Mouse (Mus musculus) limb, embryonic 15.5 days (tissue): ENCODE measurements at regions not wholly inside any gene's neighbourhood (a gene's known extent, or its start where the extent isn't known, plus 50 kb on each side); places are given as distances from the start of the nearest gene placed in this dataset.

Experiments
- ATAC-seq: fragments of 200-750 bp; cut with Nextera tagmentation; 2 replicates; pipeline ENCODE4 v1.8.0; 2017; ENCODE audit warnings: low read depth, moderate TSS enrichment; ENCODE audit not compliant: insufficient number of reproducible peaks, low FRiP score, low TSS enrichment
- H3K27ac ChIP-seq: fragments of 300-500 bp; sonication (generic); 2 replicates; pipeline ENCODE4 v1.5.1; 2015; ENCODE audit warnings: moderate library complexity, mild to moderate bottlenecking, inconsistent platforms
- H3K27me3 ChIP-seq: fragments of 300-500 bp; sonication (generic); 2 replicates; pipeline ENCODE4 v1.6.1; 2015; ENCODE audit warnings: inconsistent platforms
- H3K36me3 ChIP-seq: fragments of 300-500 bp; sonication (generic); 2 replicates; pipeline ENCODE4 v1.6.1; 2015; ENCODE audit warnings: inconsistent platforms
- H3K4me1 ChIP-seq: fragments of 300-500 bp; sonication (generic); 2 replicates; pipeline ENCODE4 v1.6.1; 2015; ENCODE audit warnings: inconsistent platforms
- H3K4me2 ChIP-seq: fragments of 300-500 bp; sonication (generic); 2 replicates; pipeline ENCODE4 v1.6.1; 2015; ENCODE audit warnings: mild to moderate bottlenecking, inconsistent platforms
- H3K4me3 ChIP-seq: fragments of 300-500 bp; sonication (generic); 2 replicates; pipeline ENCODE4 v1.5.1; 2015; ENCODE audit warnings: mild to moderate bottlenecking, inconsistent platforms
- H3K9ac ChIP-seq: fragments of 300-500 bp; sonication (generic); 2 replicates; pipeline ENCODE4 v1.6.1; 2015; ENCODE audit warnings: inconsistent platforms
- H3K9me3 ChIP-seq: fragments of 300-500 bp; sonication (generic); 2 replicates; pipeline ENCODE4 v1.6.1; 2016; ENCODE audit warnings: inconsistent platforms
- WGBS: fragments of 180-500 bp; shearing (Covaris S2); methylation state at CpG from one replicate; pipeline ENCODE4 v1.1.7; 2015; 5-methylcytosine and 5-hydroxymethylcytosine counted together

DNA sequence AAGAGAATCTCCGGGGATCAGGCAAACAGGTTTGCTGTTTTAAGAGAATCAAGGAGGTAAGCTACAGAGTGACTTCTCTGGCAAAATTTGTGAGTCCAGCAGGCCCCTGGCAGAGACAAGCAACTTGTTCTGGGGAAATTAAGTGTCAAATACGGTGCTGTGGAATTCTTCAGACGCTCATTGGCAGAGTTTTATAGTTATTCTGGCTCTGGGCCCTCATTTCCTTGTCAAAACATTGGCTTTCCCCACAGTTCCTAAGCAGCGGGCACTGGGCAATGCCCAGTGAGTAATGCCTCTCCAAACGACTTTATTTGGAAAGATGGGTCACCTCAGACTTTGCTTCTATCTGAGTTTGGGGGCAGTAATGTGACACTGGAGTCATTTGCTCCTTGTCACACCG, 180.1 kb upstream of the Vstm2b start:
- Histone ChIP-seq H3K27me3 (no peaks in the 10 kb centered on the region), H3K9ac (no peak overlapping the region), H3K9me3 (no peaks in the 10 kb centered on the region), H3K27ac (0 out of 2 replicates have a peak overlapping the region, but pooled peaks have one; percentile 11), H3K36me3 (no peaks in the 10 kb centered on the region), H3K4me1 (no peaks in the 10 kb centered on the region), H3K4me2 (no peak overlapping the region), H3K4me3 (no peak overlapping the region)
- 30% methylated on average over 6 of the region's 6 CpGs for WGBS
- ATAC-seq, result no peak

DNA sequence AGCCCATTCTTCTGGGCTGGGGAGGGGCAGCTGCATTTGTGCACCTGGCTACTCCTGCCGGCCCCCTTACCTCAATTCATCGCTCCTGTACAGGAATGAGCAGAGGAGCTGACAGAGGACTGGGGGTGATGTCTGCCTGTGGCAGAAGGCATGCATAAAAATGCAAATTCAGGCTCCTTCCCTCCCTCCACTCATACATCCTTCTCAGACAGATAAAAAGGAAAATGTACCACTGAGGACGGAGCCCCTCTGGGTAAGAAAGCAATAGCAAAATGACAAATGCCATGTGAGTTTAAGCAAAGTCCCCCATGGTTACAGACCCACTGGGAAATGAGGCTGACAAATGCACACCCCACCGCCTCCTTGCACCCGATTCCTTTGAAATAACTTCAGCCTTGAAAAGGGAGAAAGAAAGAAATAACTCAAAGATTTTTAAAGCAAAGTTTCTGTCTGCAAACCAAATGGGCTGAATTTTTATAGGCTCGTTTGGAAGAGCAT, 161.1 kb upstream of the Vstm2b start:
- no peaks in the 10 kb centered on the region for H3K9me3 ChIP-seq
- H3K4me2 ChIP-seq, result no peak overlapping the region
- H3K4me1 ChIP-seq, result no peaks in the 10 kb centered on the region
- no peaks in the 10 kb centered on the region for H3K36me3 ChIP-seq
- H3K9ac ChIP-seq, result no peak overlapping the region
- no peaks in the 10 kb centered on the region for H3K27me3 ChIP-seq
- no peak overlapping the region for H3K4me3 ChIP-seq
- ATAC-seq, result no peak
- H3K27ac ChIP-seq, result no peak overlapping the region
- 55% methylated on average over 6 of the region's 6 CpGs for WGBS

DNA sequence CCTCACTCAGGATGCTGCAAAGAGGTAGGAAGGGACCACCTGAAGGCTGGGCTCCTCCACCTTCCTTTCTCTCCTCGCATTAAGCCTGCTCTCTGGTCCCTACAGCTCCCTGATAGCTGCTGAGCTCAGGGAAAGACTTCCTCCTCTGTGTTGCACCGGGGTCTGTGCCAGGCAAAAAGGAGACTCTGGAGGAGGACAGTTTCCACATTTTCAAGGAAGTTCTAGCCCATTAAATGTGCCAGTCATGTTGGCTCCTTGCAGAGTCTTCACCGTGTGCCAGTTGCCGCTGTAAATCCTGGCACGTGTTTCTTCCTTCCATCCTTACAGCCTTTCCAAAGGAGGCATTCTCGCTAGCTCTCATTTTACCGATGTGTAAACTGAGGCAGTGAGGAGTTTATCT, 160.6 kb upstream of the Vstm2b start:
- Histone ChIP-seq H3K27ac (no peak overlapping the region), H3K4me2 (no peak overlapping the region), H3K9ac (no peak overlapping the region), H3K9me3 (no peaks in the 10 kb centered on the region), H3K27me3 (no peaks in the 10 kb centered on the region), H3K4me3 (no peak overlapping the region), H3K36me3 (no peaks in the 10 kb centered on the region), H3K4me1 (no peaks in the 10 kb centered on the region)
- 65% methylated on average over 7 of the region's 7 CpGs for WGBS
- no peak for ATAC-seq

DNA sequence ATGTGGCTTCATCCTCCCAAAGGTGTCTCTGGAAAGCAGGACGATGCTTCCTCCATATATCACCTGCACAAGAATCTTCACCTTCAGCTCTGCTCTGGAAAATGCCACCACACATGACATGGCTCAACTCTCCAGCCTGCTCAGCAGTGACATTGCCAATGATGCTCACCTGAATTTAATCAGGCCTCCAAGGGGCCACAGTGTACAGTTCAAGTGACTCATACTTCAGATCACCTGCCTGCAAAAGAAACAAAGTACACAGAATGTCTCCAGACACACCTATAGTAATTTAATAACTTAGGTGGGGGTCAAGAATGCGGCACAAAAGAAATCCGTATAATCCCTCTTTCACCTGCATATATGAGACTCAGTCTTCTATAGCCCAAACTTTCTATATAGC, 160.0 kb upstream of the Vstm2b start:
- no peaks in the 10 kb centered on the region for H3K9me3 ChIP-seq
- H3K27ac ChIP-seq, result no peak overlapping the region
- no peak overlapping the region for H3K4me2 ChIP-seq
- H3K4me1 ChIP-seq, result no peaks in the 10 kb centered on the region
- no peaks in the 10 kb centered on the region for H3K36me3 ChIP-seq
- H3K9ac ChIP-seq, result no peak overlapping the region
- no peak for ATAC-seq
- WGBS, result 88% methylated on average over 3 of the region's 3 CpGs
- H3K27me3 ChIP-seq, result no peaks in the 10 kb centered on the region
- no peak overlapping the region for H3K4me3 ChIP-seq

DNA sequence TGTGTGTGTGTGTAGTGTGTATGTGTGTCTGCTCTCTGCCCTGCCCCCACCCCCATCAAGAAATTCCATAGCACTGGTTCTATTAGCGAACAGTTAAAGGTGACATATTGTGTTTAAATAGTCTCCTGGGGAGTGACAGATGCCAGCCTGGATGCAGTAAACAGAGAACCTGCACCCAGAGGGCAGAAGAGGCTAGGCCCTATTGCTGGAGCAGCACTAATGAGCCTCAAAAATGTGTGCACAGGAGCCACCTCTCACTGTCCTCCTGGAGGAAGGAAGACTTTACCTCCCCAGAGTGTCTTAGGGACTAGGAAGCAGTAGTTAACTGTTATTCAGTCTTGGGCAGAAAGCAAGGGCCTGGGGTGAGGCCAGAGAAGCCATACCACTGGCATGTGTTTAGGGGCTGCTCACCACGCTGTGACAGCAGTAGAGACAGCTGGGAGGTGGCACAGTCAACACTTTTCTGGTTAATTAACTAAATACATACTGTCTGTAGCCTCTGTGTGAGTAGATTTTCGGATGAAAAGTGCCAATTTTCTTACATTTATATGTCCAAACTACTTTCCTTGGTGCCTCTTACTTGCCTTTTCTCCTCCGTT, 155.5 kb upstream of the Vstm2b start:
- Histone ChIP-seq H3K27me3 (no peaks in the 10 kb centered on the region), H3K36me3 (no peaks in the 10 kb centered on the region), H3K9ac (no peak overlapping the region), H3K4me1 (no peaks in the 10 kb centered on the region), H3K4me2 (no peak overlapping the region), H3K9me3 (no peaks in the 10 kb centered on the region), H3K27ac (no peak overlapping the region), H3K4me3 (no peak overlapping the region)
- ATAC-seq, result no peak
- WGBS, result 46% methylated on average over 4 of the region's 4 CpGs

DNA sequence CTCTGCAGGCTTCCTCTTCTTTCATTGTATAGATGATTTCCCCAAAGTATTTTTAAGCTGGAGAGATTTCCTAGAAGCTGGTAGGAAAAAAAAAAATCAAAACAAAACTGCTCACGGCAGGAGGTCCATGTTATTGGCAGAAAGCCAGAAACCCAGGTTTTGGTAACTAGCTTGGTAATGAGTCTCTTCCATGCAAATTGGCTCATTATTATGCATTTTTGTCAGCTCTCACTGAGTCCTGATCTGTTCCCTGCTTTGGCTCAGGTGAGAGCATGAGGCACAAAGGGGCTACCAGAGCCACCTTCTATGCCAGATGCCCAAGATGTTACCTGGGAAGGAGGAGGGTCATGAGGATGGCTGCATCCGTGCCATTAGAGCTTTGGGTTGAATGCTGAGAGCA, 146.3 kb upstream of the Vstm2b start:
- H3K4me2 ChIP-seq, result no peak overlapping the region
- H3K4me1 ChIP-seq, result no peaks in the 10 kb centered on the region
- no peaks in the 10 kb centered on the region for H3K36me3 ChIP-seq
- H3K4me3 ChIP-seq, result no peak overlapping the region
- H3K9me3 ChIP-seq, result no peaks in the 10 kb centered on the region
- H3K27ac ChIP-seq, result no peak overlapping the region
- no peak overlapping the region for H3K9ac ChIP-seq
- ATAC-seq, result no peak
- H3K27me3 ChIP-seq, result no peaks in the 10 kb centered on the region
- WGBS, result 34% methylated on average over 2 of the region's 2 CpGs

DNA sequence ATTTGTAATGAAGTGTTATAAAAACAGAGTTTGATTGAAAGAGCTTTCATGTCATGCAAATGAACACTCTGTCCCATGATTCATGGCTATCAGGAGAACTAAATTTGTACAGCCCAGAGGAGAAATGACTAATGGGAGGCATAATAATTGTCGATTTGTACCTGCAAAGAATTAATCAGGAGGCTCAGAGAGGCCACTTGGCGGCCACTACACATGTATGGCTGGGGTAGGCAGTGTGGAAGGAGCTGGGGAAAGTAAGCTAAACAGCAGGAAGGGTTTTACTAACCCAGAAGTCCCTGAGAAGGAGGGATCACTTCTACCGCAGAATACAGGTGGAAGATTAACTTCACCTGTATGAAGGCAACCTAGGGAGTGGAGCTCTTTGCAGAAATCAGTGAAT, 145.9 kb upstream of the Vstm2b start:
- H3K4me2 ChIP-seq, result no peak overlapping the region
- no peak for ATAC-seq
- H3K4me3 ChIP-seq, result no peak overlapping the region
- H3K27me3 ChIP-seq, result no peaks in the 10 kb centered on the region
- no peaks in the 10 kb centered on the region for H3K36me3 ChIP-seq
- no peaks in the 10 kb centered on the region for H3K9me3 ChIP-seq
- H3K27ac ChIP-seq, result no peak overlapping the region
- no peaks in the 10 kb centered on the region for H3K4me1 ChIP-seq
- H3K9ac ChIP-seq, result no peak overlapping the region
- WGBS, result 52% methylated on average over 3 of the region's 3 CpGs

DNA sequence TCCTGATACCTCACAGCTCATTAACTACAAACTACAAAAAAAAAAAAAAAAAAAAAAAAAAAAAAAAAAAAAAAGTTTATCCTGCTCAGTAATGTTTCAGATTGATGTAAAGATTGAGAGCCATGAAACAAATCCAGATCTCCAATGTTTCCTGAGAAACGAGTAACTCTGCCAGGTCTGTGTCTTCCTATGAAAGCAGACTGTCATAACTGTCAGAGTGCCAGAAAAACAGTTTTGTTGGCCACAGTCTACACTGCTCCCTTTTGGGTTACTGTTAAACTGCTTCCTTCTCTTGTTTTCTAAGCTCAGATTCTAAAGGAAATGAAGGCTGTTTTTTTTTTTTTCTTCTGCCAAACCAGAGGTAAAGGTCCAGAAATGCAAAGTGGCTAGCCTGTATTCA, 144.6 kb upstream of the Vstm2b start:
- H3K9ac ChIP-seq, result no peak overlapping the region
- no peak overlapping the region for H3K4me2 ChIP-seq
- H3K27ac ChIP-seq, result no peak overlapping the region
- H3K4me3 ChIP-seq, result no peak overlapping the region
- 38% methylated on average over 1 of the region's 1 CpGs for WGBS
- H3K9me3 ChIP-seq, result no peaks in the 10 kb centered on the region
- H3K27me3 ChIP-seq, result no peaks in the 10 kb centered on the region
- H3K4me1 ChIP-seq, result no peaks in the 10 kb centered on the region
- H3K36me3 ChIP-seq, result no peaks in the 10 kb centered on the region
- no peak for ATAC-seq

DNA sequence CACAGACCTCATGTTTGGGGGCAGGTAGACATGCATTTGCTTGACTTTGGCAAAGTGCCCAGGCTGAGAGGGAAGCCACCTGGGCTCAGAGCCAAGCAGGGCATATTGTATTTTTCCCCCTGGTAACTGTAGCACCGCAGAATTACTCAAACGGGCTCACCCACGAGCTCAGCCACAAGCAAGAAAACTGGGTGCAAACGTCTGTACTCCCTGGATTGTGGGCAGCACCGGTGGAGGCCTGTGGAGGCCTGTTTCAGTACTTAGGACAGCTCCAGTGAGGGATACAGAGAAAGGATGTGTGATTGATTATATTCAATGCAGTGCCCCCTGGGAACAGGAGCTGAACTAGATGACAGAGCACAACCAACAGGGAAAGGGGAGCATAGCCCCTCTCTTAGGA, 135.6 kb upstream of the Vstm2b start:
- 11% methylated on average over 5 of the region's 5 CpGs for WGBS
- Histone ChIP-seq H3K9ac (no peak overlapping the region), H3K4me2 (no peak overlapping the region), H3K9me3 (no peaks in the 10 kb centered on the region), H3K4me3 (no peak overlapping the region), H3K27me3 (no peaks in the 10 kb centered on the region), H3K36me3 (no peaks in the 10 kb centered on the region), H3K4me1 (no peaks in the 10 kb centered on the region), H3K27ac (no peak overlapping the region)
- 0 out of 2 replicates have a peak, but pooled peaks have one; percentile 58 for ATAC-seq

DNA sequence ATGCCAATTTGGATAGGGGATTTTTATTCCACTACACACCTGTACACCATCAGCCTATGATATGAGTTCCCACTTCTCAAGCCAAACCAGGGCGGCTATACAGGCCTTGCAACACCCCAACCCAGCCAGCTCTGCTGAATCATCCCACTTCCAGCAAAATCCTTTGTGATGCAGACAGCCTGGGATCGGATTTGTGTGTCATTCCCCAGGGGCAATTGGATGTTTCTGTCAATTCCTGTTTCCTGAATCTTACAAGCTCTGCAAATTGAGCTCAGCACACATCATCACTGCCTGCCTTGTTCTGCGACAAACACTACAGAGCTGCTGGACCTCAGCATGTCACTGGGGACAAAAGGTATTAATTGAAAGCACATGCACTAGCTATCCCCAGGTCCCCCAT, 132.0 kb upstream of the Vstm2b start:
- H3K36me3 ChIP-seq, result no peaks in the 10 kb centered on the region
- H3K4me1 ChIP-seq, result no peaks in the 10 kb centered on the region
- H3K9me3 ChIP-seq, result no peaks in the 10 kb centered on the region
- 38% methylated on average over 3 of the region's 3 CpGs for WGBS
- ATAC-seq, result no peak
- H3K9ac ChIP-seq, result no peak overlapping the region
- H3K27me3 ChIP-seq, result no peaks in the 10 kb centered on the region
- no peak overlapping the region for H3K27ac ChIP-seq
- no peak overlapping the region for H3K4me2 ChIP-seq
- no peak overlapping the region for H3K4me3 ChIP-seq

DNA sequence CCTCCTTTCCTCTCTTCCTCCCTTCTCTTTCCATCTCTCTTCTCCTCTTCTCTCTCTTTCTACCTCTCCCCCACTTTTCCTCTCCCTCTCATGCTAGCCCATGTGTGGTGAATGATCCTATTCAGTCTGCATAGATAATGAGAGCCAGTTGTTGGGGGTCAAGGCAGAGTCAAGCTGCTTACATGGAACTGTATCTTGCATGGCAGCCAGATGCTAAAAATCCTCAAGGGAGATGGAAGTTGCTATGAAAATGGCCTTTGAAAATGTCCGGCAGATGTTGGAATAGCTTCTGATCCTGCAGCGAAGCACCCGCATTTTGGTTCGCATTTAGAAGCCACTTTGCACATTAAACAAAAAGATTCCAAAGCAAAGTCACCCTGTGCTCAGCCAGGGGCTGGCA, 121.9 kb upstream of the Vstm2b start:
- no peak overlapping the region for H3K9ac ChIP-seq
- H3K4me3 ChIP-seq, result no peak overlapping the region
- H3K4me1 ChIP-seq, result no peaks in the 10 kb centered on the region
- no peak overlapping the region for H3K4me2 ChIP-seq
- H3K36me3 ChIP-seq, result no peaks in the 10 kb centered on the region
- ATAC-seq, result no peak
- H3K27me3 ChIP-seq, result no peaks in the 10 kb centered on the region
- no peaks in the 10 kb centered on the region for H3K9me3 ChIP-seq
- H3K27ac ChIP-seq, result no peak overlapping the region
- WGBS, result 16% methylated on average over 4 of the region's 4 CpGs

DNA sequence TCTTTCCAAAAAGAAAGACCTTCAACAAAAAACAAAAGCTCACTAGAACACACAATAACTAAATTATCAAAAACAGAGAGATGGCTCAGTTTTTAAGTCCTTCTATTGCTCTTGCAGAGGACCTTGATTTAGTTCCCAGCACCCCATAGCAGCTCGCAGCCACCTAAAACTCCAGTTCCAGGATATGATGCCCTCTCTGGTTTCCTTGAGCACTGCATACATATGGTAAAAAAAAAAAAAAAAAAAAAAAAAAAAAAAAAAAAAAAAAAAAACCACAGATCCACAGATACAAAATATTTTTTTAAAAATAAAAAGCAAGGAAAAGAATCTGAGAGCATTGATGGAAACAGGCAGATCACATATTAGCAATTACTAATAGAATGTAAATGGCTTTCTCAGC, 113.2 kb upstream of the Vstm2b start:
- Histone ChIP-seq H3K36me3 (no peaks in the 10 kb centered on the region), H3K9me3 (no peaks in the 10 kb centered on the region)
- ATAC-seq, result no peak

DNA sequence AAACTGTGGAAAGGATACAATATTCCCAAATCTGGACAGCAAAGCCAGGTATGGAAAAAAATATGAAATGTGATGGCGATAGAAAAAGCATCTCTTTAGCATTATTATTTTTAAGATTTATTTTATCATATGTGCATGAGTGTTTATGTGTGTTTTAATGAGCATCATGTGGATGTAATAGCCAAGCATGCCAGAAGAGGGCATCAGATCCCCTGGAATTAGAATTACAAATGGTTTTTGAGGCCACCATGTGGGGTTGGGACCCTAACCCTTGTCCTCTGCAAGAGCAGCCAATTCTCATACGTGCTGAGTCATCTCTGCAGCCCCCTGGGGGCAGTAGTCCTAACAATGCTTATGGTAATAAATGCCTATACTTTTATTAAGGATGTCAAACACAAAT, 111.4 kb upstream of the Vstm2b start:
- 68% methylated on average over 2 of the region's 2 CpGs for WGBS
- Histone ChIP-seq H3K9me3 (no peaks in the 10 kb centered on the region), H3K4me2 (no peak overlapping the region), H3K4me3 (no peak overlapping the region), H3K27me3 (no peaks in the 10 kb centered on the region), H3K27ac (no peak overlapping the region), H3K4me1 (no peaks in the 10 kb centered on the region), H3K36me3 (no peaks in the 10 kb centered on the region), H3K9ac (no peak overlapping the region)
- no peak for ATAC-seq

More for the DNA sequence above, 113.2 kb upstream of the Vstm2b start:
- no peaks in the 10 kb centered on the region for H3K4me1 ChIP-seq
- 76% methylated on average over 1 of the region's 1 CpGs for WGBS
- H3K4me3 ChIP-seq, result no peak overlapping the region
- no peaks in the 10 kb centered on the region for H3K27me3 ChIP-seq
- H3K4me2 ChIP-seq, result no peak overlapping the region
- no peak overlapping the region for H3K27ac ChIP-seq
- H3K9ac ChIP-seq, result no peak overlapping the region
